Mouse (Mus musculus) limb, embryonic 10.5 days (tissue): Measurements from ENCODE around the gene Car15. TPM values are rescaled to one million over a fixed set of nuclear protein-coding genes. Genes with fewer than 3 reads are reported as not detected.
A peak's percentile ranks its signal among the peaks of the same experiment; 100 is the strongest.

Source experiments
- DNase-seq: peaks from one replicate; pipeline ENCODE4 v3.0.0-alpha.2; 2017; ENCODE audit warnings: low spot score
- H3K27ac ChIP-seq: fragments of 300-500 bp; sonication (generic); 2 replicates; pipeline ENCODE4 v1.5.1; 2016; ENCODE audit warnings: mild to moderate bottlenecking
- H3K27me3 ChIP-seq: fragments of 300-500 bp; sonication (generic); 2 replicates; pipeline ENCODE4 v1.6.1; 2016; ENCODE audit warnings: low read depth, mild to moderate bottlenecking; ENCODE audit not compliant: poor library complexity, severe bottlenecking
- H3K36me3 ChIP-seq: fragments of 300-500 bp; sonication (generic); 2 replicates; pipeline ENCODE4 v1.6.1; 2016; ENCODE audit warnings: mild to moderate bottlenecking, moderate library complexity
- H3K4me1 ChIP-seq: fragments of 300-500 bp; sonication (generic); 2 replicates; pipeline ENCODE4 v1.6.1; 2016
- H3K4me3 ChIP-seq: fragments of 300-500 bp; sonication (generic); 2 replicates; pipeline ENCODE4 v1.5.1; 2016; ENCODE audit warnings: mild to moderate bottlenecking, moderate library complexity
- H3K9me3 ChIP-seq: fragments of 300-500 bp; sonication (generic); replicated peaks from 2 replicates; pipeline ENCODE4 v1.6.1; 2016; ENCODE audit warnings: mild to moderate bottlenecking
- WGBS: fragments of 180-500 bp; shearing (Covaris S2); methylation state at CpG from one replicate; pipeline ENCODE4 v1.1.7; 2016; 5-methylcytosine and 5-hydroxymethylcytosine counted together
- polyA plus RNA-seq: library from polyadenylated mRNA; unstranded; fragments of >200 nt; fragmentation: Nextera tagmentation; extraction: Ambion mirVana; gene quantifications from 2 replicates; pipeline ENCODE4 v1.2.1, GENCODE M21; 2016

Car15 gene
- polyA plus RNA-seq, 1 experiment from 2014 or later = 3.4 TPM

- no peak for DNase-seq
- Histone ChIP-seq H3K27me3 (peaks cover 30% of the 10 kb centered on the region), H3K9me3 (no peaks in the 10 kb centered on the region), H3K27ac (peak overlapping the region; percentile 99), H3K4me3 (no peak overlapping the region), H3K4me1 (peaks cover 52% of the 10 kb centered on the region), H3K36me3 (peaks cover 49% of the 10 kb centered on the region)
- WGBS = 64% methylated on average over 5 of the region's 5 CpGs
These were observed 42.5 kb downstream of the Car15 start for GRCm38 (mm10) chr16:17795643-17796042.

GRCm38 (mm10) chr16:17794047-17794446, 44.1 kb downstream of the Car15 start:
- DNase-seq = no peak
- H3K27me3 ChIP-seq = peaks cover 14% of the 10 kb centered on the region
- WGBS = 92% methylated on average over 4 of the region's 4 CpGs
- no peaks in the 10 kb centered on the region for H3K9me3 ChIP-seq
- H3K27ac ChIP-seq = no peak overlapping the region
- no peak overlapping the region for H3K4me3 ChIP-seq
- peaks cover 55% of the 10 kb centered on the region for H3K36me3 ChIP-seq
- H3K4me1 ChIP-seq = peaks cover 36% of the 10 kb centered on the region

GRCm38 (mm10) chr16:17792728-17793127, 45.4 kb downstream of the Car15 start:
- no peak overlapping the region for H3K27ac ChIP-seq
- no peak for DNase-seq
- WGBS = 68% methylated on average over 3 of the region's 3 CpGs
- H3K27me3 ChIP-seq = peaks cover 8% of the 10 kb centered on the region; the same call in 1 of the 2 replicates
- H3K4me3 ChIP-seq = no peak overlapping the region
- H3K4me1 ChIP-seq = peaks cover 23% of the 10 kb centered on the region
- H3K36me3 ChIP-seq = peaks cover 67% of the 10 kb centered on the region
- no peaks in the 10 kb centered on the region for H3K9me3 ChIP-seq

GRCm38 (mm10) chr16:17785337-17785736, 52.8 kb downstream of the Car15 start:
- H3K4me1 ChIP-seq = no peaks in the 10 kb centered on the region
- peaks cover 97% of the 10 kb centered on the region for H3K36me3 ChIP-seq
- no peak overlapping the region for H3K27ac ChIP-seq
- no peak overlapping the region for H3K4me3 ChIP-seq
- WGBS = 65% methylated on average over 3 of the region's 3 CpGs
- DNase-seq = no peak
- H3K9me3 ChIP-seq = no peaks in the 10 kb centered on the region
- H3K27me3 ChIP-seq = no peaks in the 10 kb centered on the region

Other genes with a start within 250 kb of the Car15 start
- 74.3 and 74.4 TPM in 2 replicates for gene Smpd4, start 219.0 kb downstream of the Car15 start, polyA plus RNA-seq
- 6.0 and 8.7 TPM in 2 replicates for gene Ccdc74a, start 191.9 kb downstream of the Car15 start, polyA plus RNA-seq
- gene Med15, start 105.5 kb downstream of the Car15 start, polyA plus RNA-seq = 53.2 and 55.1 TPM in 2 replicates
- 70.4 and 81.3 TPM in 2 replicates for gene Klhl22, start 78.7 kb downstream of the Car15 start, polyA plus RNA-seq
- gene Scarf2, start 41.1 kb downstream of the Car15 start, polyA plus RNA-seq = 16.8 and 24.5 TPM in 2 replicates
- gene B830017H08Rik, start 5.2 kb downstream of the Car15 start, polyA plus RNA-seq = 0.55 and 0.61 TPM in 2 replicates
- 0.34 and 0.44 TPM in 2 replicates for gene Gm20518, start 53.3 kb upstream of the Car15 start, polyA plus RNA-seq
- 0.04 and 0.05 TPM in 2 replicates for gene Tssk1, start 55.9 kb upstream of the Car15 start, polyA plus RNA-seq
- gene Dgcr2, start 60.2 kb upstream of the Car15 start, polyA plus RNA-seq = 100 and 116 TPM in 2 replicates
- gene Tssk2, start 60.3 kb upstream of the Car15 start, polyA plus RNA-seq = not detected in 2 replicates
- gene Ess2, start 73.0 kb upstream of the Car15 start, polyA plus RNA-seq = 56.0 and 63.4 TPM in 2 replicates
- 0.13 TPM in 1 of 2 replicates, not detected in the other for gene Gsc2, start 76.7 kb upstream of the Car15 start, polyA plus RNA-seq
- 94.2 and 103 TPM in 2 replicates for gene Slc25a1, start 89.9 kb upstream of the Car15 start, polyA plus RNA-seq
- not detected in 2 replicates for gene Vpreb2, start 142.1 kb upstream of the Car15 start, polyA plus RNA-seq
- 160 and 168 TPM in 2 replicates for gene Dgcr6, start 214.5 kb upstream of the Car15 start, polyA plus RNA-seq